Mouse (Mus musculus) lung, adult 2 months (tissue): ENCODE measurements at regions not wholly inside any gene's neighbourhood (a gene's known extent, or its start where the extent isn't known, plus 50 kb on each side); places are given as distances from the start of the nearest gene placed in this dataset.

Source experiments
- DNase-seq: peaks from one replicate; pipeline ENCODE4 v3.0.0; 2022
- H3K4me1 ChIP-seq: fragments of 200-500 bp; 2 replicates; pipeline ENCODE4 v1.6.1; 2011; ENCODE audit warnings: low read length; ENCODE audit not compliant: control insufficient read depth, insufficient read depth
- H3K4me3 ChIP-seq: fragments of 200-500 bp; replicated peaks from 2 replicates; pipeline ENCODE3; 2011; ENCODE audit warnings: low read depth, mild to moderate bottlenecking, control low read depth, low read length; ENCODE audit errors: extremely low read depth
- CTCF ChIP-seq: fragments of 200-500 bp; IDR thresholded peaks from 2 replicates; pipeline ENCODE4 v1.5.1; 2011; ENCODE audit warnings: mild to moderate bottlenecking, low read length, control low read depth; ENCODE audit not compliant: insufficient read depth
- POLR2A ChIP-seq: fragments of 200-500 bp; IDR thresholded peaks from 2 replicates; pipeline ENCODE4 v1.6.1; 2011; ENCODE audit warnings: low read depth, mild to moderate bottlenecking, control low read depth, low read length, borderline replicate concordance; ENCODE audit errors: extremely low read depth
- WGBS: fragments of 180-500 bp; shearing (Covaris S2); methylation state at CpG from one replicate; pipeline ENCODE4 v1.1.7; 2018; 5-methylcytosine and 5-hydroxymethylcytosine counted together

DNA sequence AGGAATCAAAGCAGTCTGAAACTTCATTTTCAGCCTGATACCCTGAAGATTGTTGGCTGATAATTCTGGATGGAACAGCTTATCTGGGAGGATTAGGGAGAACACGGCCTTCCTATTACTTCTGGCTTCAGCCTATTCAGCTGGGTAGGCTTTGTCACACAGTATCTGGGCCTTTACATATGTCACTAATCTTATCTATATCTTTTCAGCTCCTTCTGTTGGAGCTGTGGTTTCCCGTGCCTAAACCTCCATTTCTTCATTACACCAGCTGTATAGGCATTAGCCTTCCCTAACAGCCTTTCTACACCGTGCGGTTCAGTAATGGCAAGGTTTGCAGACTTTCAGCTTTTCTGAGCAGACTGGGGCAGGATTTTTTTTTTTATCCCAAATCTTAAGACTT is 61.9 kb upstream of the Tle4 start:
- no peak for TF ChIP-seq POLR2A
- TF ChIP-seq CTCF = no peak
- no peak for DNase-seq
- 84% methylated on average over 4 of the region's 4 CpGs for WGBS
- H3K4me3 ChIP-seq = no peak overlapping the region
- H3K4me1 ChIP-seq = no peaks in the 10 kb centered on the region

DNA sequence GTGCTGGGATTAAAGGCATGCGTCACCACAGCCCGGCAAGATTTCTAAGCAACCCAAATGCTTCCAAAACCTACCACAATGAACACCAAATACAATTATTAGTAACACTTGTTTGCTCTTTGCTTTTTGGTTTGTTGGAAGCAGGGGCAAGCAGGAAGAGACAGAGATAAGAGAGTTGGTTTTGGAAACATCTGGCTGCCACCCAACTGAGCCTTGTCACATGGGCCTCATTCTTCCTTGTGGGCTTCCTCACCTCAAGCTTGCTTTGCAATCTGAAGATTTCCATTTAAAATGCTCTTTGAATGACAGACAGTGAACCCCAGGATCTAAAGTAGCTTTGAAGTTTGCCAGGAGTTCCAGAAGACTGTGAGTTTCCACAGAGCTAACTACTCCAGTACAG is 60.6 kb upstream of the Tle4 start:
- no peak for DNase-seq
- no peaks in the 10 kb centered on the region for H3K4me1 ChIP-seq
- TF ChIP-seq POLR2A (no peak), CTCF (no peak)
- no peak overlapping the region for H3K4me3 ChIP-seq
- 54% methylated on average over 2 of the region's 2 CpGs for WGBS

DNA sequence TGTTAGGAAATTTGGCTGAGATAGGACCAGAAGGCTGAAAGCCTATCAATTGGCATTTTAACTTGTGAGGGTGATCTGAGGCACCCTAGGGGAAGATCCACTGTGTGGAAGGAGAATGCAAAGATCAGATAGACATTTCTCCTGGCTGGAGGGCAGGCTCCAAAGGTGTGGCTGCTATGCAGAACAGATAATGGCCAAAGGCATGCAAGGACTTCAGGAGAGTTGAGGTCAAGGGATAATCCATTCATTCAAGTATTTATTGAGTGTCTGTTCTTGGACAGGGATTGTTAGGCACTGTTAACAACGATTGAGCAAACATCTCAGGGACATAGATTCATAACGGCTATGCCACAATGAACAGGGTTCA is 58.2 kb upstream of the Tle4 start:
- 46% methylated on average over 2 of the region's 2 CpGs for WGBS
- no peak for TF ChIP-seq POLR2A
- TF ChIP-seq CTCF = no peak
- H3K4me1 ChIP-seq = no peaks in the 10 kb centered on the region
- DNase-seq = no peak
- no peak overlapping the region for H3K4me3 ChIP-seq

DNA sequence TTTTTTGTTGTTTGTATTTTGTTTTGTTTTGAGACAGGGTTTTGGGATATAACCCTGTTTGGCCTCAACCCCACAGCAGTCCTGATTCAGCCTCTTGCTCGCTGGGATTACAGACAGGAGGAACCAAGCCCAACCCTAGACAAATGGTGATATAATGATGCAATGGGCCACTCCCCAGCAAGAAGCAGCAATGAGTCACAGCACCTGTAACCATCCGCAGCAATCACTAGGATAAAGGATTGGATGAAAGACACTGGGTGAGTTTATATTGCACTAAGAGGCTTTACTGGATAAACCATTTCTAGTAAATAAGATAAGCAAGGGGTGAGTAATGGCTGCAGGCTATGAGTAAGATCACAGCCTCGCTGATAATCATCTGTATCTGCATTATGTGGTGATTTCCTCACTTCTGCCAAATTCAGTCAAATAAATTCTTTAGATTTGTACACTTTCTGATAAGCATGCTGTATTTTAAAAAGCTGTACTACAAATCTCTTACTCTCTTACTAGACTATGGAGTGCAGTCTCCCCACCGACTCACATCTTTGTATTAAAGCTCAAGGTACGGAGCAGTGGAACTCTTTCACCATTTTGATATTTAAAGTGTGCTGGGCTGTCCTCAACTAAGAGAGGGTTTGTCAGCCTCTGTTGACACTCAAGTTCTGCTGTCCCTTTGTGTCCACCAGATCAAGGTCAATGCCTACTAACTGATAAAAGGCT is 57.6 kb upstream of the Tle4 start:
- WGBS = 67% methylated on average over 5 of the region's 5 CpGs
- TF ChIP-seq CTCF (no peak), POLR2A (no peak)
- no peak for DNase-seq
- Histone ChIP-seq H3K4me3 (no peak overlapping the region), H3K4me1 (no peaks in the 10 kb centered on the region)
